Mouse (Mus musculus): ENCODE results near the gene Themis.

DNA sequence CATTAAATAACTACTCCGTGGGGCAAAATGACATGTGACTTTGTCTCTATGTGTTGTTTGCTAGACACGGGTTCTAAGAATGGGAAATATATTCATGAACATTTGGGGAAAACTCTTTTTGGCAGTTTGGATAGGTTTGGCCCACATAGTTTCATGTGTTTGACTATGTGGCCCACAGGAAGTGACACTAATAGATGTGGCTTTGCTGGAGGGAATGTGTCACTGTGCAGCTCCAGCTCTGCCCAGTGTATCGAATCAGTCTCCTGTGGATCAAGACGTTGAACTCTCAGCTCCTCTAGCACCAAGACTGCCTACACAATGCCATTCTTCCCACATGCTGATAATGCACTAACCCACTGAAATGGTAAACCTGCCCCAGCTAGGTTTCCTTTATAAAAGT lies 148.0 kb downstream of the Themis start:
- TF ChIP-seq POLR2A (IDR thresholded peaks at IDR 0.05; ENCODE audit: borderline replicate concordance, extremely low read depth, insufficient read depth, insufficient read length, poor library complexity, severe bottlenecking) (no peak), CTCF (IDR thresholded peaks at IDR 0.05; ENCODE audit: borderline replicate concordance, extremely low read depth, insufficient read depth, insufficient read length) (no peak)

All from brain, embryonic 14.5 days (tissue).